Mouse (Mus musculus) mature B cell (primary cell): Measurements from ENCODE around the gene Echs1.

Experiments used
- in situ Hi-C: fragments of 300-500 bp; cut with MboI; formaldehyde crosslinking; loops from 2 replicates; pipeline ENCODE4 v1.14.3; 2019

Echs1 gene

DNA sequence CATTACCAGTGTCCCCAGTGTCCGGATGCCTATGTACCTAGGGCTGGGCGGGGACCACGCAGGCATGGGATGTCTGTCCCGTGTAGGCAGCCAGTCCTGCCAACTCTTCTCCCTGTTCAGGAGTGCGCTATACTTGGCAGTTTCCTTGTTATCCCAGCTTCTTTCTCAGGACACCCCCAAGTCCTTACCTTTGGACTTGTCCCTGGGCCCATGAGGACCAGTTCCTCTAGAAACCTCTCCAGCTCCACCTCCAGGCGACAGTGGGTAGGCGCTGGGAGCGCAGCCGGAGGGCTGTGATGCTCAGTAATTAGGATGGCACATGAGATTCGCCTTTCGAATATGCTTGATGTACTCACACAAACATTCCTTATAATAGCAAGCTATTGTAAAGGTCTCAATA is 54.0 kb downstream of the Echs1 start:
- in situ Hi-C loops, result no loop called here

DNA sequence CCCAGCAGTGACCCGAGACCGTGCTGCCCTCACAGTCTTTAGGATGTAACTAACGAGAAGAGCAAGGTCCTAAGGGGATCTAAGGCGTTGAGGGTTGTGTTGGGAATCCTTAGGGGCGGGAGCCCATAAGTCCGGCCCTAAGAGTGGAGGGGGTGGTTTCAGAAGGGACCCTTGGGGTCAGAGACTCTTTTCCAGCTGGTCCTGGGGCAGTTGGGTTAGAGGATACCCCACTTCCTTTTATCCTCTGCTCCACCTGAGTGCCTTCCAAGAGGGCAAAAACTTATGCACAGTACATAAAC is 54.5 kb downstream of the Echs1 start:
- in situ Hi-C loops, result no loop called here

DNA sequence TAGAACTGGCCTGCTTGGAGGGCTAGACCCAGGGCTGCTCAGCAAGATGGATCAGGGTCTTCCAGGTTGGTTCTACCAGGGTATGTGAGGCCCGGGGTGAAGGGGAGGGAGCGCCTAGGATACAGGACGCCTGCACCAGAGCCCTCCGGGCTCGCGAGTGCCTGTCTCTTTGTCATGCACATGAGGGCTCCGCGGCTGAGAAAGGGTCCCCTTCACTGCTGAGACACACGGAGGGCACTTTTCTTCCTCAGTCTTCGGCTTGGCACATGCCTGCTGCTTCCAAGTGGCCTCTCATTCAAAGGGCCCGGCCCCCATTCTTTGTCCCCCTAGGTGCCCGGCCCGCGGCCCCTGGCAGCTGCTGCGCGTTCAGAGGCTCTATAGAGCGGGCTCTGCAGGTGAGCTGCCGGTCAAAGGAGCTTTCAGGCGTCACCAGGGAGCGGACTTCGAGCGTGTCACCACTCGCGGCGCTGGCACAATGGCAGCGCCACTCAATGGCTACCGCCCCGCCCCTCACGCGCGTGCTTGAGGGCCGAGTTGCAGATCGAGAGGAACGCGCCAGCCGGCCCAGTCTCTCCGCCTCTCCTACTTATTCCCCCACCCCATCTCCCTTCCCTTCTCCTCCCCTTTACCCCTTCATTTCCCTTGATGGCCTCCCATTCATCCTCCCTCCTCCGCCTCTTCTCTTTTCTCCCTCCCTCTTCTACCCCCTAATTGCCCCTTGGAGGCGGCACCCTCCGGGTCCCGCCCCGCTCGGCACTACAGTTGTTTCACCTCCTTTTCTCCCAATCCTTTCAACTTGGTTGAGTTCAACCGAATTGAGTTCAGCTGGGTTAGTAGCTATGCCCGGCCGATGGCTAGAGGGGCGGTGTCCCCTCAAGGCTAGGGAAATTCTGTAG is 55.1 kb downstream of the Echs1 start:
- in situ Hi-C loops, result no loop called here

DNA sequence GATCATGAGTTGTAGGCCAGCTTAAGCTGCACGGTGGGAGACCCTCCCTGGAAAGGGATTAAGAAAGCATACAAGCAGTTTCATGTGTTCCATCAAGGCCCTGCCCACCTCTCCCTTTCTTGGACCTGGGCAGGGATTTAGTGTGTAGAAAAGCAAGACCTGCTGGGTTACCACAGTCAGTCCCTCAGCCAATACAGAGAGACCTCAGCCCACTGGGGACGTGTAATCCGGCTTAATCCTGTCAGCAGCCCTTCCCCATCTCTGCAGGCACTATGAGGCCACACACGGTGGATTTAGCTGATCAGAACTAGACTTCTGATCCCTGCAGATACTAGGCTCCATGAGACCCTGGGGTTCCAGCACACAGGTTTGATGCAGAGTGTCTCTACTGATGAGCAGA is 56.7 kb downstream of the Echs1 start:
- in situ Hi-C loops, result no loop called here

DNA sequence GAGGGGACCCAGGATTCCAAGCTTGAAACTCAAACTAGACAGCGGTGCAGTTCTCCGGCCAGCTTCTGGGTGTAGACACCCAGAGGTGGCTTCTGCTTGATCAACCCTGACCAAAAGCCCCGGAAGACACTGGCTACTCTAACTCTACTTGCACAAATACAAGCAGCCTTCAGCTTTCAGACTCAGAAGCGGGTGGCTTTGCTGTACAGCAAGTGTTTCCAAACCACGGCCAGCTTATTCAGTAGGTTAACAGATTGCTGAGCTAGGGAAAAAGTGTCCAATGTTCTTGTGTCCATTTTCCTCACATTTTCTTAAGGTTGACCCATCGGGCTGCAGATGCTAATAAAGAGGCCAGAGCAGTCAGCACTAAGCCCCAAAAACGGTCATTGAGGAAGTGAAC is 57.7 kb downstream of the Echs1 start:
- in situ Hi-C loops, result no loop called here

DNA sequence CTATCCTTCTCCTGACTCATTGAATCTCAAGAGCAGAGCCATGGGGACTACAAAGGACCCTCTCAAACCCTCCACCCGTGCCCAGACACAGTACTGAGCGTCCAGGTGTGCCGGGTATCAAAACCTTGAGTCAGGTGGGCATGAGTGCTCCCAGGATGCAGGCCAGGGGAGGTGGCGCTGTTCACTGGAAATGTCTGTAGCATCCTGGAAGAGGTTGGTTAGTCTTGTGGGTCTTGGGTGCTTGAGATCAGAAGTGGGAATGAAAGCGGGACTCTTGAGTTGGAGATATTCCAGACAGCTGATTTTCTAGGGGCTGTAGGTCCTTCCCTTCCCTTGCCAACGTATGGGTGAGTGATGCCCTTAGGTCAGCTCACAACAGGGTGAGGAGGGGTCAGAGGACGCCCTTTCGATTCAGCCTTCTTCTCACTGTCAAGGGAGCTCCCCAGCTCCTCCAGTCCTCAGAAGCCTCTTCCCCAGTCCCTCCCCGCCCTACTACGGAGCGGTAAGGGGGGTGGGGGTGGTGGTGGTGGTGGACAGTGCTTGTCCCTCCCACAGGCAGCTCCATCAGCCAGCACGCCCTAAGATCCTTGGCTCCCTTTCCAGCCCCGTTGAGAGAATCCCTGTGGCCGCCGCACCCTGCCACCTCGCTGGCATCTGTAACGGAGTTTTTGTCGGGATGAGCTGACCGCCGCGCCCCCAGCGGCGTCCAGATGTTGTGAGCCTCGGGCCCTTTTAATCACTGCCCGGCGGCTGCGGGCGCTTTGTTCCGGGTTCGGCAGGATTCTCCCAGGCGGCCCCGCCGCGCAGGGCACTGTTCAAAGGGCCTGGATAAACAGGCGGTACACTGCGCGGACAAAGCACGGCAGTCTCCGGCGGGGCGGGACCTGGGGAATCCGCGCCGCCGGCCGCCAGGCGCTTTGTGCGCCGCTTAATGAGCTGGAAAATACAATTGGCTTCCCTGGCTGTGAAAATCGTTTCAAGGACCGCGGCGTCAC is 58.6 kb downstream of the Echs1 start:
- in situ Hi-C loops, result no loop called here
